Mouse (Mus musculus): ENCODE measurements around the gene Kif16b.

The Kif16b gene

GRCm38 (mm10) chr2:142874562-142874961 lies 26.8 kb downstream of the Kif16b start:
- DNase-seq, result peak; percentile 79 to 81

DNA sequence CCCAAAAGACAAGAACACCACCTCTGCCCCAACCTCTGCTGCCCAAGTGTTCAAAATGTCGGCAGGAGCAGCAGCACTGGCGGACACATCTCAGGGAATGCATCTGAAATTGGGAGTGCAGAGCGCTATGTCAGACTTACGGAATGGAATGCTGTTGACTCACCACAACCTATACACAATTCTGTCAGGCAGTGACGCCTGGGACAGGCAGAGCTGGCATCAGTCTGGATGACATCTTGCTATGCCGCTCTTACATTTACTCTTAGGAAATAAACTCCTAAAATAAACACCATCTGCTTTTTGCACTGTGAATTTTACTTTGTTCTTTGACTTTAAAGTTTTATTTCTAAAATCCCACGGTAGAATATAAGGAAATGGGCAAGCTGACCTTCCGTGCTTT lies 31.3 kb downstream of the Kif16b start:
- no peak for DNase-seq

- DNase-seq, result no peak
These were observed 33.9 kb downstream of the Kif16b start for GRCm38 (mm10) chr2:142867481-142867880.

- DNase-seq, result no peak
These were observed 40.3 kb downstream of the Kif16b start for GRCm38 (mm10) chr2:142860994-142861393.

- DNase-seq, result peak in 1 of 2 experiments; percentile 76
These were observed 41.9 kb downstream of the Kif16b start for GRCm38 (mm10) chr2:142859452-142859851.

- DNase-seq, result no peak
These were observed 62.6 kb downstream of the Kif16b start for GRCm38 (mm10) chr2:142838775-142839174.

GRCm38 (mm10) chr2:142838118-142838517 lies 63.2 kb downstream of the Kif16b start:
- DNase-seq, result peak; percentile 42 to 56

DNA sequence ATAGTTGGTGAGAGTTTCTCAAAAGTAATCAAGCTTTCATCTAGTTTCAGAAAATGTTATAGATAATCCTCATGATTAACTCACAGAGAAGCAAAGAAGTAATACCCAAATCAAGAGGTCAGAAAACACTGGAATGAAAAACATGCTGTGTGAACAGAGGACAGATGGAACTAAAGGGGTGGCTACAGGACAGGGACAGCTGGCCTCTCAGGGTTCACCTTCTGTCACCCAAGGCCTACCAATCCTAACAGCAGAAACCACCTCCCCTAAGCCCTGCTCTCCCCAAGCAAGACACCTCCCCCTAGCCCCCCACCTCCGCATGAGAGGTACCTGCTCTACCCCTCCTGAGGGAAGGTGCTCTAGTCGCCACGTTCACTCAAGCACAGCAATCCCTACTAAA lies 66.6 kb downstream of the Kif16b start:
- no peak for DNase-seq

DNA sequence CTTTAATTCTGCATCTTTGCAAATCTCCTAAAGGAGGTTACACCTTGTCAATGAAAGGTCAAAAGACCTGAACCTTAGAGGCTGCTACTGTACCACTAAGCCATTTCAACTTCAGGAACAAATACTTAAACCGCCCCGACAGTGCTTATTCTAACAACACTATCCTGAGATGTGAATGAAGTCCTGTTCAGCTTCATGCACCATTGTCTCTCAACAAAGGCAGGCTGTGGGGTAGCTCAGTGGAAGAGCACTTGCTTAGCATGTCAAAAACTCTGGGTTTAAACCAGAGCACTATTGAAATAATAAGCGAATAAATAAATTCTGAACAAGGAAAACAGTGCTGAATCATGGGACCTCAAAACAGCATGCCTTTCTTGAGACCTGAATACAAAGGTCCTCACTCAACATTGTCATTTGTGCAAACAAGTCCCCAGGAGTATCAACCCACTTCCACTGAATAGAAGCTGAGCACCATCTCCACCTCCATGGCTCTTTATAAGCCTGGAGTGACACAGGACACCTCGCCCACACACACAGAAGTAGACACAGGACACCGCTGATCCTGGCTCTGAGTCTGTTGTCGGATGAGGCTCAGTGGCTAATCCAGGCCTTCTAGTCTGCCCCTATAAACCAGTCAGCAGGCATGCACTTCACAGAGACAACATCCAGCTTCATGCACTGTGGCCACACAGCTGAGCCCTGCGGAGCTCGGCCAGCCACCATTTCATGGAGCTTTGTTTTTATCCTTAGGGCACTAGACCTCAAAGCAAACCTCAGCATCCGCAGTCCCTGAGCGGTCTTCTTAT lies 68.5 kb downstream of the Kif16b start:
- DNase-seq, result no peak

DNA sequence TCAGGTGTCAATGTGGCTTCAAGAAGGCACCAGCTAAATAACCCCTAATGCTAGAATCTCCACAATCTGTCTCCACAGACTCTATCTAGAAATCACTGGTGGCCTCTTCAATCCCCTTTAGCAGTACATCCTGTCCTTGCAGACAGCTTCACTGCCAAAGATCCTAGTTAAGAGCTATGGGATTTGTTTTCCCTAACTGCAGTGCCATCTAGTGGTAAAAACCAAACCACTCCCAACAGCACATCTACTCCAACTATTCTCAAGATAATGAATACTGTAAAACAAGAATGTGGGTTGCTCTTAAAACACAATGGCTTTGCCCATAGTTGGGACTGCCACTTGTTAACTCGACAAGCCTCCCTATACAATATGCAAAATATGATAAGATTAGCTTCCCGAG lies 88.3 kb downstream of the Kif16b start:
- peak in 1 of 2 experiments; percentile 58 for DNase-seq

DNA sequence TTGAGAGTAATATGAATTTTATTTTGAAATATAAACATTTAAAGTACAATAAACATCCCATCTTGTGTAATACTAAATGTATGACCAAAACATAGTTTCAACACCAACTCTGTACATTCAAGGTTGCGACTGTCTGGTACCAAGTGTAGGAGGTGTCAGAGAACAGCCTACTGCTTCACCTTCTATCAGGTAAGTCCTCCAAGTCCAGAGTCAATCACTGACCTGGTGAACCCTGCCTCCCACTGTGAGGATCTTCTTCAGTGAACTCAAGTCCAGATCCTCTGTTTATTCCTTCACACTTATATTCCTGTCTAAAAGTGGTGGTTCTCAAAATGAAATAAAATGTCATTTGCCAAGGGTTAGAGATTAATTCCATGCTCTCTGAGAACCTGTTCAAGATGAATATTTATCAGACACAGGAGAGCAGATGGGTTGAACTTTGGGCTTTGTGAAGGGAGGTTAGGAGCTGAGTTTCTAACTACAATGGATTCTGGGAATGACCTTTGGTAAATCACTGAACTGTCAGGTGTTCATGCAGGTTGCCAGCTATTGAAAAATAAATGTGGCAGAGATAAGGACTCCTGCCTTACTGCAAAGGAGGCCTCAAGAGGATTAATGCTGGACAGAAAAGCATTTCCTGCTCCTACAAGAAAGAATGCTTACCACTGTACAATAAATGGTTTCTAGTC lies 97.4 kb downstream of the Kif16b start:
- DNase-seq, result peak in 1 of 2 experiments; percentile 16

GRCm38 (mm10) chr2:142797310-142797709 lies 104.0 kb downstream of the Kif16b start:
- no peak for DNase-seq

DNA sequence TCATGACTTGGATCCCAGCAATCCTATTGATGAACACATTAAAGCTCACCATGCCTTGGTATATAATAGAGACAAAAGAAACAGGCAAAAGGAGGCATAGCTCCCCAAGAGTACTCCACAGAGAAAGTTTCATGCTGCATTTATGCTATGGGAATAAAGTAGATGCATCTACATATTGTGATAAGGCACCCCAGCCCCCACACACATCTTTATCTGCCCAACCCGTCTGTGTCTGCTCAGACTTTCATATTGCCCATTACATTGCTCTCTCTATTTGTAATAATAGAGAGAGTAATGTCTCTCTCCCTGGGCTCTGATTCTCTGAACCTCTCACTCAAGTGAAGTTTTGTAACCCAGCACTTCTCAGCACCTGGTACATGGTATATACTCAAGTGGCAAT lies 126.0 kb downstream of the Kif16b start:
- DNase-seq, result no peak

GRCm38 (mm10) chr2:142774752-142775151 lies 126.6 kb downstream of the Kif16b start:
- DNase-seq, result no peak

DNA sequence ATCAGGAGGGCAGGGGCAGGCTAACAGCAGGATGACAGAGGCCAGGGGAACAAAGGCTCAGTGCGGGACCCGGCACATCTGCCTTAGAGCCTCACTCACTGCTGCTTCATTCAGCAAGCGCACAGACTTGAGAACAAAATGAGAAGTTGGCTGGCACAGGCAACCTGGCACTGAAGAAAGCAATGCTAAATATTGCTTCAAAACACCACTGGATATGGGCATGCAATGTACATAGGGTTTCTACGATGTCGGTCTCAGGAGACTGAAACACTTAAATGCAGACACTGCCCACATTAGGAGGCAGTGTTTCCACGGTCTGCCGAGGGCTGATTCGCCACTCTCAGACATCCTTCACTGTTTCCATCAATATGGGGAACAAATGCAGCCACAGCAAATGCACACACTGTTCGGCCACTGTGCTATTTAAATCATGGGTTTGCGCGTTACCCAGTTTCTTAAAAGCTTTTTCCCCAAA lies 131.6 kb downstream of the Kif16b start:
- DNase-seq, result no peak

DNA sequence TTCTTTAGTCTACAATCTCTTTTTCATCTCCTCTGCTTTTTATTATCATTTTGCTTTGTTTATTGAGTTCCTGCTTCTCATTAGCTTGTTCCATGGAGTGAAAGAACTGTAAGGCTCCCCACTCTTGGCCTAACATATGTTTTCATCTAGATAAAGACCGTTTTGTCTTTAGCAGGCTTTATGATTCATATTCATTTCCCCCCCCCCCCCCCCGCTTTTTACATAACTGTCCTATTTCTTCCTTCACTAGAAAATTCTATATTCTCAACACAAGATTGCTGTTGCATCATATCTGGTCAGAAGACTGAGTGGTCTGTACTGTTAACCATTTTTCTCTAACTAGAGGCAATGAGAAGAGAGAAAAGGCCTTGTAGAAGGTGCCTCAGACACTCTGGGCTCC lies 137.1 kb downstream of the Kif16b start:
- no peak for DNase-seq

- no peak for DNase-seq
These were observed 140.5 kb downstream of the Kif16b start for GRCm38 (mm10) chr2:142760843-142761242.

DNA sequence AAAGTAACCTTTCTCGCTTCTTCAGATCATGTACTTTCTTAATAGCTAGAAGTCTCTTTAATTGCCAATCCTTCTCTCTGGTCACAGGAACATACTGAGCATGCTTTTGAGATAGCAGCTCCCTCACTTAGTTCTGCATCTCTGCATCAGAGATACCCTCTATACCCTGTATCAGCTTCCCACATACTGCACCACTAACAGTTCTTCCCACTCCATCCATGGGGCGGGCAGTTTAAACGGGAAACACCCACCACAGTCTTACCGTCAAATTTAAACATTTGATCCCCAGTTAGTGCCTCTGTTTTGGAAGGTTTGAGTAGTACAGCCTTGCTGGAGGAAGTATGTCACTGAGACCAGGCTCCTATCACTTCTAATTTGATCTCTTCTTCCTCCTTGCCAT lies 142.1 kb downstream of the Kif16b start:
- DNase-seq, result no peak

DNA sequence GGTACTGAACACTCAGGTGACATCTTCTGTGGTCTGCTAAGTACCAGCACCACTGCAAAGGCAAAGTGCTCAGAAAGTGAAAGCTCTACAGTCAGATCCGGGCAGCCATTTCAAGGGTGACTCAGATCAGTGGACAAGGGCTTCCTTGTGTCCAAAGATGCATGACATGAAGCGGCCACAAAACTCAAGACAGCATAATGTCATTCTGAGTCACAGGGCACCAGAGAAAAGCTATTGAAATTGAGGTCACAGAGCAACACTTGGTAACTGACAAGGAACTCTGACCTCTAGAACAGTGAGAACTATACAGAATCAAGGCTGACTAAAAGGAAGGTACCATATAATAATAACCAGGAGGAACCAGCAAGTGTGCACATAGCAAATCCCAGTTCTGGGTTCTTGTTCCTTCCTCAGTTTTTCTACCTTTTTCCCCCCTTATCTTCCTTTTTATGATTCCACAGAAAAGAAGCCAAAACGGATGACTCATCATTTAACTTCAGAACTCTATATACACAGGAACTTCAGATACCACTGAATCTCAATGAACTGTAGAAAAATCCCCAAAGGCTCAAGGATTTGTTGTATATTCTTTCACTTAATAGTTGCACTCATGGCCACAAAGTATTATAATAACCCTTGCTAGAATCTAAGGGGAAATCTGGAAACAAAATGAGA lies 143.1 kb downstream of the Kif16b start:
- DNase-seq, result no peak

- DNase-seq, result no peak
These were observed 162.0 kb downstream of the Kif16b start for GRCm38 (mm10) chr2:142739338-142739737.

GRCm38 (mm10) chr2:142738488-142738887 lies 162.8 kb downstream of the Kif16b start:
- DNase-seq, result no peak

GRCm38 (mm10) chr2:142735691-142736090 lies 165.6 kb downstream of the Kif16b start:
- no peak for DNase-seq

DNA sequence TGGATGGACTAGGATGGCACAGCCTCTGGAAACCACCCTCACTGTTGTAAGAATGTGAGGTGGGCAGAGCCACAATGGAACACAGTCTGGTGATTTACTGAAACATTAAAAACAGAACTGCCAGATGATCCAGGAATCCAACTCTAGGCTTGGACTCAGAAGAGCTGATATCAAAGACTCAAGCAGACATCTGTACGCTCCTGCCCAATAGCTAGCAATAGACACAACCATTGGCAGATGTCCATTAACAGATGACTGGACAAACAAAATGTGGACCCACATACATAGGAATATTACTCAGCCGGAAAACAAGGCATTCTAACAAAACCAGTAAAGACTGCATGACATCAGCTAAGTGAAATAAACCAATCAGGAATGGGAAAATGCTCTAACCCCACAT lies 167.3 kb downstream of the Kif16b start:
- no peak for DNase-seq

DNA sequence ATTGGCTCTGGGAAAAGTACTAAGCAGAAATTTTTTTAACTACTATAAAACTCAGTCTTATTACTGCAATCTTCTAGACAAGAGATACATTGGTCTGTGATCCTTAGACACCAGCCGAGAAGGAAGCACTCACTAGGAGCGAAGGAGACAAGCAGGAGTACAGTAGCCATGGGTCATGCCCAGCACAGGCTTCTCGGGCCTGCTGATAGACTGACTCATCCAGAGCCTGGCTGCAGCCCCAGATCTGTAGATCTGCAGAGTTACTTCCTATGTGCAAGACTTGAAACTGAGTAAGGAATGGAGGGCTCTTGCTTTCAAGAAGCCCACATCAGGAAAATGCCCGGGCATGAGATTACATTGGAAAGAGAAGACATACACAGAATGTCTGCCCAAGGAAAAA lies 169.0 kb downstream of the Kif16b start:
- DNase-seq, result no peak
